Mouse (Mus musculus): ENCODE measurements around the gene H2al1b. TPM values are rescaled to one million over a fixed set of nuclear protein-coding genes. Genes with fewer than 3 reads are reported as not detected.
"Not testable (repeated sequence)": the region's sequence is repeated elsewhere in the genome, so short reads cannot be mapped to it uniquely, and the experiment has no call there.

Gene H2al1b
- polyA plus RNA-seq, 1 experiment from 2014 or later: not detected

GRCm38 (mm10) chrX:11289244-11289643 is 13.0 kb upstream of the H2al1b start:
- H3K9ac ChIP-seq: no peak overlapping the region
- WGBS: 62% methylated on average over 4 of the region's 4 CpGs
- H3K4me3 ChIP-seq: no peak overlapping the region
- no peaks in the 10 kb centered on the region for H3K36me3 ChIP-seq
- H3K4me2 ChIP-seq: no peak overlapping the region
- H3K27ac ChIP-seq: no peak overlapping the region
- no peaks in the 10 kb centered on the region for H3K9me3 ChIP-seq (replicated peaks)
- no peak for ATAC-seq (replicated peaks; ENCODE audit: insufficient number of reproducible peaks, insufficient read depth, low FRiP score, low read depth)
- H3K27me3 ChIP-seq: peaks cover 5% of the 10 kb centered on the region; the same call in 1 of the 2 replicates
- H3K4me1 ChIP-seq (replicated peaks): peaks cover 3% of the 10 kb centered on the region; the same call in 1 of the 2 replicates

GRCm38 (mm10) chrX:11298957-11299356 is 3.3 kb upstream of the H2al1b start, which contains the start of gene H2al1a:
Gene H2al1a, plus strand, starts transcription at chrX:11299257.
- not testable (repeated sequence) for H3K4me1 ChIP-seq (replicated peaks); H3K27me3 ChIP-seq; H3K4me3 ChIP-seq; H3K27ac ChIP-seq; H3K36me3 ChIP-seq; ATAC-seq (replicated peaks; ENCODE audit: insufficient number of reproducible peaks, insufficient read depth, low FRiP score, low read depth); H3K9me3 ChIP-seq (replicated peaks); H3K4me2 ChIP-seq; H3K9ac ChIP-seq
- no CpG with 5 or more reads among the region's 3 CpGs for WGBS

GRCm38 (mm10) chrX:11305355-11305754 is 3.1 kb downstream of the H2al1b start, which contains the start of gene H2al1c:
Gene H2al1c, plus strand, starts transcription at chrX:11305655.
- H3K4me2 ChIP-seq; H3K27me3 ChIP-seq; H3K4me1 ChIP-seq (replicated peaks); H3K36me3 ChIP-seq; H3K9ac ChIP-seq; H3K27ac ChIP-seq; ATAC-seq (replicated peaks; ENCODE audit: insufficient number of reproducible peaks, insufficient read depth, low FRiP score, low read depth); H3K4me3 ChIP-seq; H3K9me3 ChIP-seq (replicated peaks): not testable (repeated sequence)
- 100% methylated on average over 1 of the region's 6 CpGs for whole genome bisulfite sequencing

- H3K4me1 ChIP-seq (replicated peaks); H3K27ac ChIP-seq; H3K9ac ChIP-seq; H3K4me2 ChIP-seq; H3K36me3 ChIP-seq; H3K9me3 ChIP-seq (replicated peaks); ATAC-seq (replicated peaks; ENCODE audit: insufficient number of reproducible peaks, insufficient read depth, low FRiP score, low read depth); H3K27me3 ChIP-seq; H3K4me3 ChIP-seq: not testable (repeated sequence)
- no CpG with 5 or more reads among the region's 6 CpGs for WGBS
Observed at GRCm38 (mm10) chrX:11308524-11308923, 6.3 kb downstream of the H2al1b start, which contains the start of gene H2al1d. Gene H2al1d, plus strand, starts transcription at chrX:11308824.

GRCm38 (mm10) chrX:11311634-11312033 is 9.4 kb downstream of the H2al1b start, which contains the start of gene H2al1e:
Gene H2al1e, plus strand, starts transcription at chrX:11311934.
- no CpG with 5 or more reads among the region's 3 CpGs for WGBS
- H3K9me3 ChIP-seq (replicated peaks); H3K4me3 ChIP-seq; ATAC-seq (replicated peaks; ENCODE audit: insufficient number of reproducible peaks, insufficient read depth, low FRiP score, low read depth); H3K36me3 ChIP-seq; H3K4me2 ChIP-seq; H3K9ac ChIP-seq; H3K27ac ChIP-seq; H3K4me1 ChIP-seq (replicated peaks); H3K27me3 ChIP-seq: not testable (repeated sequence)

- H3K9ac ChIP-seq; H3K36me3 ChIP-seq; H3K9me3 ChIP-seq (replicated peaks); H3K27me3 ChIP-seq; H3K4me1 ChIP-seq (replicated peaks); H3K4me2 ChIP-seq; H3K27ac ChIP-seq; ATAC-seq (replicated peaks; ENCODE audit: insufficient number of reproducible peaks, insufficient read depth, low FRiP score, low read depth); H3K4me3 ChIP-seq: not testable (repeated sequence)
- WGBS: no CpG with 5 or more reads among the region's 6 CpGs
Observed at GRCm38 (mm10) chrX:11314858-11315257, 12.6 kb downstream of the H2al1b start, which contains the start of gene H2al1f. Gene H2al1f, plus strand, starts transcription at chrX:11315158.

GRCm38 (mm10) chrX:11317956-11318355 is 15.7 kb downstream of the H2al1b start, which contains the start of gene H2al1g:
Gene H2al1g, plus strand, starts transcription at chrX:11318256.
- H3K27ac ChIP-seq; ATAC-seq (replicated peaks; ENCODE audit: insufficient number of reproducible peaks, insufficient read depth, low FRiP score, low read depth); H3K4me2 ChIP-seq; H3K4me3 ChIP-seq; H3K36me3 ChIP-seq; H3K9me3 ChIP-seq (replicated peaks); H3K9ac ChIP-seq; H3K27me3 ChIP-seq; H3K4me1 ChIP-seq (replicated peaks): not testable (repeated sequence)
- no CpG with 5 or more reads among the region's 3 CpGs for WGBS

GRCm38 (mm10) chrX:11321192-11321591 is 19.0 kb downstream of the H2al1b start, which contains the start of gene H2al1h:
Gene H2al1h, plus strand, starts transcription at chrX:11321492.
- not testable (repeated sequence) for H3K4me3 ChIP-seq; ATAC-seq (replicated peaks; ENCODE audit: insufficient number of reproducible peaks, insufficient read depth, low FRiP score, low read depth); H3K36me3 ChIP-seq; H3K27ac ChIP-seq; H3K27me3 ChIP-seq; H3K4me1 ChIP-seq (replicated peaks); H3K9ac ChIP-seq; H3K4me2 ChIP-seq; H3K9me3 ChIP-seq (replicated peaks)
- no CpG with 5 or more reads among the region's 6 CpGs for WGBS

- not testable (repeated sequence) for H3K4me3 ChIP-seq; H3K9me3 ChIP-seq (replicated peaks); H3K36me3 ChIP-seq; H3K27me3 ChIP-seq; H3K4me2 ChIP-seq; H3K9ac ChIP-seq; ATAC-seq (replicated peaks; ENCODE audit: insufficient number of reproducible peaks, insufficient read depth, low FRiP score, low read depth); H3K4me1 ChIP-seq (replicated peaks); H3K27ac ChIP-seq
- 82% methylated on average over 2 of the region's 5 CpGs for WGBS
Observed at GRCm38 (mm10) chrX:11324359-11324758, 22.1 kb downstream of the H2al1b start, which contains the start of gene H2al1i. Gene H2al1i, plus strand, starts transcription at chrX:11324659.

GRCm38 (mm10) chrX:11327522-11327921 is 25.3 kb downstream of the H2al1b start, which contains the start of gene H2al1j:
Gene H2al1j, plus strand, starts transcription at chrX:11327822.
- not testable (repeated sequence) for H3K36me3 ChIP-seq; H3K4me3 ChIP-seq; H3K4me1 ChIP-seq (replicated peaks); H3K9ac ChIP-seq; H3K27me3 ChIP-seq; H3K27ac ChIP-seq; H3K4me2 ChIP-seq; H3K9me3 ChIP-seq (replicated peaks); ATAC-seq (replicated peaks; ENCODE audit: insufficient number of reproducible peaks, insufficient read depth, low FRiP score, low read depth)
- 79% methylated on average over 2 of the region's 2 CpGs for WGBS

- H3K27ac ChIP-seq: no peak overlapping the region
- no peak overlapping the region for H3K4me3 ChIP-seq
- no peak for ATAC-seq (replicated peaks; ENCODE audit: insufficient number of reproducible peaks, insufficient read depth, low FRiP score, low read depth)
- no peaks in the 10 kb centered on the region for H3K36me3 ChIP-seq
- H3K27me3 ChIP-seq: no peaks in the 10 kb centered on the region
- H3K4me1 ChIP-seq (replicated peaks): no peaks in the 10 kb centered on the region
- no peak overlapping the region for H3K4me2 ChIP-seq
- H3K9me3 ChIP-seq (replicated peaks): no peaks in the 10 kb centered on the region
- no peak overlapping the region for H3K9ac ChIP-seq
- 56% methylated on average over 9 of the region's 9 CpGs for WGBS
Observed at GRCm38 (mm10) chrX:11345762-11346161, 43.5 kb downstream of the H2al1b start.

GRCm38 (mm10) chrX:11346756-11347155 is 44.5 kb downstream of the H2al1b start:
- H3K4me2 ChIP-seq: no peak overlapping the region
- H3K27me3 ChIP-seq: no peaks in the 10 kb centered on the region
- no peak overlapping the region for H3K9ac ChIP-seq
- 81% methylated on average over 3 of the region's 3 CpGs for WGBS
- no peaks in the 10 kb centered on the region for H3K9me3 ChIP-seq (replicated peaks)
- no peak overlapping the region for H3K4me3 ChIP-seq
- H3K4me1 ChIP-seq (replicated peaks): no peaks in the 10 kb centered on the region
- no peak for ATAC-seq (replicated peaks; ENCODE audit: insufficient number of reproducible peaks, insufficient read depth, low FRiP score, low read depth)
- H3K27ac ChIP-seq: no peak overlapping the region
- H3K36me3 ChIP-seq: no peaks in the 10 kb centered on the region

Data from heart, embryonic 15.5 days (tissue).